Mouse (Mus musculus): Measurements from ENCODE around the gene Cgnl1.
"Not testable (repeated sequence)": the region's sequence is repeated elsewhere in the genome, so short reads cannot be mapped to it uniquely, and the experiment has no call there.

Cgnl1 gene

GRCm38 (mm10) chr9:71623871-71624569 lies 147.4 kb downstream of the Cgnl1 start:
- no peak for DNase-seq (ENCODE audit: low spot score in 2 of 2)

GRCm38 (mm10) chr9:71622593-71622992 lies 148.8 kb downstream of the Cgnl1 start:
- no peak for DNase-seq (ENCODE audit: low spot score in 2 of 2)

- DNase-seq (ENCODE audit: low spot score in 2 of 2), result no peak
These were observed 149.4 kb downstream of the Cgnl1 start for GRCm38 (mm10) chr9:71621968-71622367.

GRCm38 (mm10) chr9:71620116-71620515 lies 151.3 kb downstream of the Cgnl1 start:
- DNase-seq (ENCODE audit: low spot score in 2 of 2), result not testable (repeated sequence)

- peak; percentile 10 to 14 for DNase-seq (ENCODE audit: low spot score in 2 of 2)
These were observed 154.0 kb downstream of the Cgnl1 start for GRCm38 (mm10) chr9:71617363-71617762.

GRCm38 (mm10) chr9:71616185-71616584 lies 155.2 kb downstream of the Cgnl1 start:
- DNase-seq (ENCODE audit: low spot score in 2 of 2), result peak; percentile 52 to 61

GRCm38 (mm10) chr9:71614643-71615042 lies 156.8 kb downstream of the Cgnl1 start:
- DNase-seq (ENCODE audit: low spot score in 2 of 2), result no peak

GRCm38 (mm10) chr9:71612981-71613380 lies 158.4 kb downstream of the Cgnl1 start:
- DNase-seq (ENCODE audit: low spot score in 2 of 2), result no peak

- no peak for DNase-seq (ENCODE audit: low spot score in 2 of 2)
These were observed 159.5 kb downstream of the Cgnl1 start for GRCm38 (mm10) chr9:71611876-71612275.

GRCm38 (mm10) chr9:71609010-71609409 lies 162.4 kb downstream of the Cgnl1 start:
- DNase-seq (ENCODE audit: low spot score in 2 of 2), result no peak

GRCm38 (mm10) chr9:71606296-71607057 lies 164.9 kb downstream of the Cgnl1 start:
- DNase-seq (ENCODE audit: low spot score in 2 of 2), result no peak

- DNase-seq (ENCODE audit: low spot score in 2 of 2), result no peak
These were observed 166.3 kb downstream of the Cgnl1 start for GRCm38 (mm10) chr9:71604914-71605635.

GRCm38 (mm10) chr9:71599861-71600260 lies 171.5 kb downstream of the Cgnl1 start:
- no peak for DNase-seq (ENCODE audit: low spot score in 2 of 2)

- no peak for DNase-seq (ENCODE audit: low spot score in 2 of 2)
These were observed 174.5 kb downstream of the Cgnl1 start for GRCm38 (mm10) chr9:71596888-71597287.

- no peak for DNase-seq (ENCODE audit: low spot score in 2 of 2)
These were observed 178.7 kb downstream of the Cgnl1 start for GRCm38 (mm10) chr9:71592577-71593285.

GRCm38 (mm10) chr9:71591938-71592548 lies 179.4 kb downstream of the Cgnl1 start, which contains the start of gene Myzap:
Myzap (minus strand) TSS chr9:71592360.
- DNase-seq (ENCODE audit: low spot score in 2 of 2), result peak; percentile 87 to 88

GRCm38 (mm10) chr9:71591106-71591505 lies 180.3 kb downstream of the Cgnl1 start:
- DNase-seq (ENCODE audit: low spot score in 2 of 2), result no peak

GRCm38 (mm10) chr9:71589771-71590170 lies 181.6 kb downstream of the Cgnl1 start:
- DNase-seq (ENCODE audit: low spot score in 2 of 2), result peak; percentile 22 to 37

- peak in 1 of 2 experiments; percentile 12 for DNase-seq (ENCODE audit: low spot score in 2 of 2)
These were observed 182.3 kb downstream of the Cgnl1 start for GRCm38 (mm10) chr9:71588930-71589592.

GRCm38 (mm10) chr9:71586408-71586807 lies 185.0 kb downstream of the Cgnl1 start:
- no peak for DNase-seq (ENCODE audit: low spot score in 2 of 2)

GRCm38 (mm10) chr9:71582771-71583170 lies 188.6 kb downstream of the Cgnl1 start:
- no peak for DNase-seq (ENCODE audit: low spot score in 2 of 2)

Data from spleen, postnatal 36 days (tissue).